Mouse (Mus musculus): Measurements from ENCODE around the gene Prkn.

- TF ChIP-seq CTCF (IDR thresholded peaks at IDR 0.05; ENCODE audit: borderline replicate concordance, insufficient read depth, low read depth, low read length): no peak
- no peak for TF ChIP-seq POLR2A (IDR thresholded peaks at IDR 0.05; ENCODE audit: borderline replicate concordance, insufficient read depth, low read length)
Observed at GRCm38 (mm10) chr17:11419484-11419883, 579.3 kb downstream of the Prkn start.

All from cerebellum, adult 2 months (tissue).